Mouse (Mus musculus): ENCODE data around the gene Clcf1.

GRCm38 (mm10) chr19:4270972-4271371 lies 56.9 kb downstream of the Clcf1 start:
- no peak for TF ChIP-seq GATA1 (IDR thresholded peaks at IDR 0.05; ENCODE audit: borderline replicate concordance, low read length)
- no peak for TF ChIP-seq FLI1 (IDR thresholded peaks at IDR 0.05; ENCODE audit: low read length)

Data from megakaryocyte, embryonic 14.5 days (primary cell).